Mouse (Mus musculus) ES-E14 (cell line): ENCODE measurements around the gene Pde6c.

Experiments
- CHD2 ChIP-seq: IDR thresholded peaks from 2 replicates; pipeline ENCODE4 v1.6.1; 2014; ENCODE audit warnings: mild to moderate bottlenecking, low read depth, low read length, inconsistent platforms
- HCFC1 ChIP-seq: IDR thresholded peaks from 2 replicates; pipeline ENCODE4 v1.6.1; 2012; ENCODE audit warnings: low read length, inconsistent platforms, borderline replicate concordance; ENCODE audit not compliant: insufficient read depth
- MAFK ChIP-seq: IDR thresholded peaks from 2 replicates; pipeline ENCODE4 v1.6.1; 2014; ENCODE audit warnings: mild to moderate bottlenecking, low read depth, low read length, inconsistent platforms; ENCODE audit not compliant: insufficient read depth
- ZC3H11A ChIP-seq: IDR thresholded peaks from 2 replicates; pipeline ENCODE4 v1.6.1; 2012; ENCODE audit warnings: low read depth, mild to moderate bottlenecking, inconsistent platforms, low read length, borderline replicate concordance

DNA sequence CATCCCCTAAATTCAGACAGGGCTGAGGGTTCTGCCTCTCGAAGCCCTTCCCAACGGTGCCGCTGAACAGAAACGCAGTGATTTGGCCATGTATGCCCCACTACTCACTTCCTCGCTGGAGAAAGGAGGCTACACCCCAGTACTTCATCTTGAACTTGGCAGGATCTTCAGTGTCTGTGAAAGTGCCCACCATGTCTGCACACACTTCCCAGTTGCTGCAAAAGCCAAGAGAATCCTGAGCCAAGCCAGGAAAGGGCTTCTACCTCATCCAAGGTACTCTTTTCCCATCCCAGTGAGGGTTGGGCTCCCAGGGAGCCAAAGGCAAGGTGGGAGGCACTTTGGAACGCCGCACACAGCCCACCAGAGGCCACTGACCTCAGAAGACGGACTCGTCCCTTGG, 8.7 kb upstream of the Pde6c start:
- TF ChIP-seq HCFC1 (no peak), ZC3H11A (no peak), CHD2 (no peak), MAFK (no peak)
